Mouse (Mus musculus): Measurements from ENCODE around the gene Camta2. TPM values are rescaled to one million over a fixed set of nuclear protein-coding genes. Genes with fewer than 3 reads are reported as not detected.

Camta2 gene
- polyA plus RNA-seq, 1 experiment from 2014 or later: 13.9 TPM

DNA sequence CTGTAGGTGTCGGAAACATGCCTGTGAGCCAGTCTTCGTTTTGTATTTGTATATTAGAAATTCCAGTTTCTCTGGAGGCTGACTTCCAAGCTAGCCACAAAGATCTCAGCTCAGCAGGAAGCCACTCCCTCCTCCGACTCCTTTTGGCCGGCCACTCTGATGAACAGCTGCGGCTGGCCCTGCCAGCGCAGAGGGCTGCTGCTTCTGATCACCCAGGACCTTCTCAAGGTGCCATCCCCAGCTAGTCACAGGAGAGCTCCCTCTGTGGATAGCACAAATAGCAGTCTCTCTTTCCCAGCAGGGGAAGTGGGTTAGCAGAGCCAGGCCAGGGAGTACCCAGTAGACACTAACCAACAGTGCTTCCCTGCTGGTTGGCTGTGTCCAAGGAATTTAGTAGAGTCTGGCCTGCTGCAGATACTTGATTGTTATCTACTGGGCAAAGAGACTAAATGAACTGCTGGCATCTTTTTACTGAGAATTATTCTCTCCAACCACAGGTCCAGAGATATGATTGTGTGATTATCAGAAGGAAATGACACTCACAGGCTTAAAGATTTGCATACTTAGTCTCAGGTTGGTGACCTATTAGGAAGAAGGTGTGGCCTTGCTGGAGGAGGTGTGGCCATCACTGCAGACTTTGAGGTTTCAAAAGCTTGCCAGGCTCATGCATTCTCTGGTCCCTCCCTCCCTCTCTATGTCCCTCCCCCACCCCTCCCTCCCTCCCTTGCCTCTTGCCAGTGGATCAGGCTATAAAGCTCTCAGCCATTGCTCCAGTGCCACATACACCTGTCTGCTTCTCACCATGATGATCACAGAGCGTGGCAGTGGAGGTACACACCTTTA is 65.7 kb downstream of the Camta2 start:
- no peak overlapping the region for H3K4me2 ChIP-seq
- ATAC-seq: no peak
- no peaks in the 10 kb centered on the region for H3K27me3 ChIP-seq
- no peak overlapping the region for H3K4me3 ChIP-seq
- H3K9me3 ChIP-seq (replicated peaks): no peaks in the 10 kb centered on the region
- H3K4me1 ChIP-seq: no peaks in the 10 kb centered on the region
- no peak overlapping the region for H3K27ac ChIP-seq
- no peaks in the 10 kb centered on the region for H3K36me3 ChIP-seq (ENCODE audit: poor library complexity, severe bottlenecking)
- H3K9ac ChIP-seq: no peak overlapping the region; the same call in 1 of the 2 replicates
- WGBS: 45% methylated on average over 7 of the region's 7 CpGs

Small RNAs within 50 kb of the gene (microRNA-seq; reads per million reads assigned to microRNA genes)
- not detected for gene Mir6925

Other genes starting within 250 kb of the Camta2 start
- 36.6 and 40.8 TPM in 2 replicates for gene Med11, start 236.2 kb downstream of the Camta2 start, polyA plus RNA-seq (2015; fragmentation: Nextera tagmentation; extraction: Ambion mirVana)
- gene Zmynd15, start 228.7 kb downstream of the Camta2 start, polyA plus RNA-seq (2015; fragmentation: Nextera tagmentation; extraction: Ambion mirVana): 0.37 and 0.58 TPM in 2 replicates
- 0.71 and 0.83 TPM in 2 replicates for gene Cxcl16, start 228.1 kb downstream of the Camta2 start, polyA plus RNA-seq (2015; fragmentation: Nextera tagmentation; extraction: Ambion mirVana)
- gene Tm4sf5, start 182.9 kb downstream of the Camta2 start, polyA plus RNA-seq (2015; fragmentation: Nextera tagmentation; extraction: Ambion mirVana): 0.17 and 0.30 TPM in 2 replicates
- 0.57 TPM in 1 of 2 replicates, not detected in the other for gene Vmo1, start 173.5 kb downstream of the Camta2 start, polyA plus RNA-seq (2015; fragmentation: Nextera tagmentation; extraction: Ambion mirVana)
- not detected in 2 replicates for gene Gltpd2, start 168.9 kb downstream of the Camta2 start, polyA plus RNA-seq (2015; fragmentation: Nextera tagmentation; extraction: Ambion mirVana)
- 912 and 933 TPM in 2 replicates for gene Psmb6, start 162.7 kb downstream of the Camta2 start, polyA plus RNA-seq (2015; fragmentation: Nextera tagmentation; extraction: Ambion mirVana)
- not detected in 2 replicates for gene Gm40193, start 155.2 kb downstream of the Camta2 start, polyA plus RNA-seq (2015; fragmentation: Nextera tagmentation; extraction: Ambion mirVana)
- 2.9 and 4.6 TPM in 2 replicates for gene Pld2, start 148.0 kb downstream of the Camta2 start, polyA plus RNA-seq (2015; fragmentation: Nextera tagmentation; extraction: Ambion mirVana)
- gene Mink1, start 125.2 kb downstream of the Camta2 start, polyA plus RNA-seq (2015; fragmentation: Nextera tagmentation; extraction: Ambion mirVana): 10.6 and 11.2 TPM in 2 replicates
- gene 4930544D05Rik, start 72.3 kb downstream of the Camta2 start, polyA plus RNA-seq (2015; fragmentation: Nextera tagmentation; extraction: Ambion mirVana): not detected in 2 replicates
- not detected in 2 replicates for gene Chrne, start 68.9 kb downstream of the Camta2 start, polyA plus RNA-seq (2015; fragmentation: Nextera tagmentation; extraction: Ambion mirVana)
- 0.15 and 0.30 TPM in 2 replicates for gene Gp1ba, start 49.0 kb downstream of the Camta2 start, polyA plus RNA-seq (2015; fragmentation: Nextera tagmentation; extraction: Ambion mirVana)
- gene Rnf167, start 40.9 kb downstream of the Camta2 start, polyA plus RNA-seq (2015; fragmentation: Nextera tagmentation; extraction: Ambion mirVana): 108 and 119 TPM in 2 replicates
- gene Slc25a11, start 40.6 kb downstream of the Camta2 start, polyA plus RNA-seq (2015; fragmentation: Nextera tagmentation; extraction: Ambion mirVana): 156 and 165 TPM in 2 replicates
- 919 and 977 TPM in 2 replicates for gene Pfn1, start 33.5 kb downstream of the Camta2 start, polyA plus RNA-seq (2015; fragmentation: Nextera tagmentation; extraction: Ambion mirVana)
- gene Eno3, start 30.9 kb downstream of the Camta2 start, polyA plus RNA-seq (2015; fragmentation: Nextera tagmentation; extraction: Ambion mirVana): 7.1 and 7.4 TPM in 2 replicates
- 173 and 177 TPM in 2 replicates for gene Spag7, start 18.7 kb downstream of the Camta2 start, polyA plus RNA-seq (2015; fragmentation: Nextera tagmentation; extraction: Ambion mirVana)
- gene Inca1, start 12.1 kb upstream of the Camta2 start, polyA plus RNA-seq (2015; fragmentation: Nextera tagmentation; extraction: Ambion mirVana): 0.87 and 0.89 TPM in 2 replicates
- 1.3 and 1.5 TPM in 2 replicates for gene Kif1c, start 12.4 kb upstream of the Camta2 start, polyA plus RNA-seq (2015; fragmentation: Nextera tagmentation; extraction: Ambion mirVana)
- 11.5 and 13.4 TPM in 2 replicates for gene Zfp3, start 76.1 kb upstream of the Camta2 start, polyA plus RNA-seq (2015; fragmentation: Nextera tagmentation; extraction: Ambion mirVana)
- gene Scimp, start 124.5 kb upstream of the Camta2 start, polyA plus RNA-seq (2015; fragmentation: Nextera tagmentation; extraction: Ambion mirVana): not detected in 2 replicates
- 66.6 and 69.6 TPM in 2 replicates for gene Rabep1, start 156.7 kb upstream of the Camta2 start, polyA plus RNA-seq (2015; fragmentation: Nextera tagmentation; extraction: Ambion mirVana)